Mouse (Mus musculus) heart, adult 2 months (tissue): ENCODE measurements around the gene Cpsf4l.
"Not testable (repeated sequence)": the region's sequence is repeated elsewhere in the genome, so short reads cannot be mapped to it uniquely, and the experiment has no call there.

Source experiments
- CTCF ChIP-seq: fragments of 200-600 bp; IDR thresholded peaks from 2 replicates; pipeline ENCODE4 v1.8.1; 2022; ENCODE audit warnings: antibody characterized with exemption, mild to moderate bottlenecking, moderate library complexity
- EP300 ChIP-seq: fragments of 200-500 bp; IDR thresholded peaks from 2 replicates; pipeline ENCODE4 v1.6.1; 2011; ENCODE audit warnings: low read depth, low read length, control low read depth; ENCODE audit not compliant: insufficient read depth

DNA sequence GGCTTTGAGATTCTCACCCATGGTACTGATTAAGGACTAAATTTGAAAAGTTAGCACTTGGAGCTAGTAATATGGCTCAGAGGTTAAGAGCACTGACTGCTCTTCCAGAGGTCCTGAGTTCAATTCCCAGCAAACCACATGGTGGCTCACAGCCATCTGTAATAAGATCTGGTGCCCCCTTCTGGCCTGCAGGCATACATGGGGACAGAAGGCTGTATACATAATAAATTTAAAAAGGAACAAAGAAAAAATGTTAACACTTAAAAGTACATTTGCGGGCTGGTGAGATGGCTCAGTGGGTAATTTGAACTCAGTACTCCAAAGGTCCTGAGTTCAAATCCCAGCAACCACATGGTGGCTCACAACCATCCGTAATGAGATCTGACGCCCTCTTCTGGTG, 49.6 kb downstream of the Cpsf4l start:
- TF ChIP-seq CTCF, result peak; percentile 36
- TF ChIP-seq EP300, result not testable (repeated sequence)
